Mouse (Mus musculus) inflammation-experienced regulatory T-cells, adult 16 weeks (primary cell): Measurements from ENCODE around the gene Pex13. TPM values are rescaled to one million over a fixed set of nuclear protein-coding genes. Genes with fewer than 3 reads are reported as not detected.

Source experiments
- polyA plus RNA-seq: library from polyadenylated mRNA; unstranded; fragments of 100-300 nt; shearing (Covaris generic); gene quantifications from one replicate; pipeline ENCODE4 v1.2.1, GENCODE M21; 2017

Gene Pex13
- 30.8 TPM for polyA plus RNA-seq

DNA sequence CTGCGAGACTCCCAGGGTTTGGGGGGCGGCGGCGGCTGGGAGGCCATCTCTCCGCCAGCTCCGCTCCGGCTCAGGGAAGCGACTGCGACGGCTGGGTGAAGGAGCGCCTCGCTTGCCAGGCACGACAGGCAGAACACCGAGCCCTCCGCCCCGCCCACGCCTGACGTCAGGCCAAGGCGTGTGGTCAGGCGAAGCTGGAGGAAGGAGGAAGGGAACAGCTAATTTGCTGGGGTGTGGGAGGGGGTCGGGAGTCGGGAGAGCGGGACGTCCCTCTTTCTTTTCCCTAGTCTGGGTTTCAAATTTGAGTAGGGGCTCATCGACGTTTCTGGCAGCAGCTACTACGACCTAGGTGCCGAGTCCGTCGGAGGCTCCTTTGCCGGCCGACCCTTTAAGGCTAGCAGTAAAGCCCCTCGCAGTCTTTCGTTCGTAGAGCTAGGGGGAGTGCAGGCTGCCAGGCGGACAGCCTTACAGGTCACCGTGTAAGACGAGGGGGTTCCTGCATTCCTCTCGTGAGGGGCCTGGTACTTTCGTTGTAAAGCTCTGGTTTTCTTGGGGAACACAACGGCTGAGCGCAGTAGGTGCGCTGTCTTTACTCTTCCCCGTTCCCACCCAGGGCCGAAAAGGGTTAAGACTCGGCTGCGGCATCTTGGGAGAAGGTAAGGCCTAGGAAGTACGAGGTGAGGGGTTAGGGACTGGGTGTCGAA is at the start of gene Pex13:
Pex13 (minus strand) TSS at position 162 of the 704 bp plus-strand sequence.

DNA sequence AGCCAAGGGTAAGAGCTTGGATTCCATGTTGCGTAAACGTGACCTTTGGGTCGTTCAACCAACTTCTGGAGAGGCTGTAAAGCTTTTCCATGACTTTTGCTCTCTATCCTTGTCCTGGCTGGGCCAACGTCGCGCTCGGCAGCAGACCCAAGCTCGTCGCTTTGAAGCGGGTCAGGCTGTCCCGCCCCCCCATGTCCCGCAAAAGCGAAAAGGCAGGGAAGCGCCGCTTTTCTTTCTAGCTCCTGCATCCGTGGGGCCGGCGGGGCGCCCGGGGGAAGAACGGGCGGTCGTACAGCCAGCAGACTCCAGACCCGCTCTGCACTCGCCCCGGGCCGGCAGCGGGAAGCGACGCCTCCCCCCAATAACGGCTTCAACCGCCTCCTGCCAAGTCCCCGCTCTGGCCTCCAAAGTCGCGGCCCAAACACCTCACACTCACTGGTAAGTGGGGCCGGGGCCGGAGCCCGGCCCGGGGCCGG is 410 bp downstream of the Pex13 start, which contains the start of gene Pus10:
Pus10 (plus strand) TSS at position 364 of the 476 bp plus-strand sequence.

DNA sequence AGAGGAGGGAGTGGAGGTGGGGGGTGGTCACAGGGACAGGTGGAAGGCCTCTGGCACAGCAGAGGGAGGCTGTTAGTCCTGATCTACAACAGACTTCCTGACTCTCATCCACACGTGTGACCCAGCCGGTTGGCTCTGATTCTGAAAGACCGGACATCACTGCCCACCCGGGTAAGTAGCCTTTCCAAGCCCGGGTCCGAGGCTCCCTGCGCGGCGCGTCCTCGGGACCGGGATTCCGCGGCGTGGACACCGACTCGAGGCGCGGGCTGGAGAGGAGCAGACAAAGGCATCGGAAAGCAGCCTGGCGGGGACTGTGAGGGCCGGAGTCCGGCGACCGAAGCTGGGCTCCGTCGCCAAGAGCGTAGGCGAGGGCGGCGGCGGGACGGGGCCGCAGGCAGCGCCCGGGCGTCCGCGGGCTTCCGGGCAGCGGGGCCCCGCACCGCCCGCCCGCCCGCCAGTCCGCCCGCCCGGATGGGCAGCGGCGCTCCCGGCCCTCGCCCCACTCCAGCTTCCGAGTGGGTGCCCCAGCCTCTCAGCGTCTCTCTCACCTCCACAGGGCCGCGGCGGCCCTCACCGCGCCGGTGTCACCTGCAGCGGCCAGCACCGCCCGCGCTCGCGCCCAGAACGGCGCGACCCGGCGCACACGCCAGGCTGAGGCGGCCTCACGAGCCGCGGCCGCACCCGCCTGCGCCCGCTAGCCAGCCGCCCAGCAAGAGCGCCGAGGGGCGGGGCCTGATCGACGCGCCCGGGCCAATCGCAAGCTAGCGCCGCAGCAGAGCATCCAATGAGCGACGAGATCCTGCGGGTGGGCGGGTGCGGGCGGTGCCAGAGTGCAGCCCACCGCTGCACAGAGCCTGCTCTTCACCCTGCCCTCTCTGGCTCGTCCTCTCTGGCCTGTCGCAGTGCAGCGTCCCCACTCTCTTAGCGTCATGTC is 32.5 kb downstream of the Pex13 start, which contains the start of gene 0610010F05Rik:
0610010F05Rik (minus strand) TSS at position 695 of the 934 bp plus-strand sequence.

Other genes starting within 250 kb of the Pex13 start
- gene Ahsa2, start 167.9 kb downstream of the Pex13 start, polyA plus RNA-seq: 77.0 TPM
- gene 1700093K21Rik, start 144.8 kb downstream of the Pex13 start, polyA plus RNA-seq: not detected
- gene 0610010F05Rik, start 32.3 kb downstream of the Pex13 start, polyA plus RNA-seq: 1.7 TPM
- 27.4 TPM for gene Pus10, start 285 bp downstream of the Pex13 start, polyA plus RNA-seq
- gene Rel, start 105.0 kb upstream of the Pex13 start, polyA plus RNA-seq: 40.0 TPM
- gene Papolg, start 229.3 kb upstream of the Pex13 start, polyA plus RNA-seq: 67.2 TPM